Mouse (Mus musculus) neural tube, embryonic 13.5 days (tissue): ENCODE measurements around the gene Nos2. TPM values are rescaled to one million over a fixed set of nuclear protein-coding genes. Genes with fewer than 3 reads are reported as not detected.

Experiments used
- ATAC-seq: fragments of 200-750 bp; cut with Nextera tagmentation; 2 replicates; pipeline ENCODE4 v1.8.0; 2017; ENCODE audit warnings: low read depth, mild to moderate bottlenecking, moderate TSS enrichment, moderate library complexity
- H3K27ac ChIP-seq: fragments of 300-500 bp; sonication (generic); replicated peaks from 2 replicates; pipeline ENCODE4 v1.5.1; 2015; ENCODE audit warnings: moderate library complexity, mild to moderate bottlenecking, inconsistent platforms
- H3K27me3 ChIP-seq: fragments of 300-500 bp; sonication (generic); 2 replicates; pipeline ENCODE4 v1.6.1; 2015; ENCODE audit warnings: mild to moderate bottlenecking, inconsistent platforms
- H3K36me3 ChIP-seq: fragments of 300-500 bp; sonication (generic); 2 replicates; pipeline ENCODE4 v1.6.1; 2015; ENCODE audit warnings: mild to moderate bottlenecking, inconsistent platforms
- H3K4me1 ChIP-seq: fragments of 300-500 bp; sonication (generic); replicated peaks from 2 replicates; pipeline ENCODE4 v1.6.1; 2015; ENCODE audit warnings: inconsistent platforms
- H3K4me2 ChIP-seq: fragments of 300-500 bp; sonication (generic); 2 replicates; pipeline ENCODE4 v1.6.1; 2015; ENCODE audit warnings: inconsistent platforms, mild to moderate bottlenecking, moderate library complexity
- H3K4me3 ChIP-seq: fragments of 300-500 bp; sonication (generic); 2 replicates; pipeline ENCODE4 v1.5.1; 2015; ENCODE audit warnings: mild to moderate bottlenecking, inconsistent platforms
- H3K9ac ChIP-seq: fragments of 300-500 bp; sonication (generic); 2 replicates; pipeline ENCODE4 v1.6.1; 2015; ENCODE audit warnings: moderate library complexity, mild to moderate bottlenecking, inconsistent platforms
- H3K9me3 ChIP-seq: fragments of 300-500 bp; sonication (generic); 2 replicates; pipeline ENCODE4 v1.6.1; 2016; ENCODE audit warnings: inconsistent platforms
- WGBS: fragments of 180-500 bp; shearing (Covaris S2); methylation state at CpG from one replicate; pipeline ENCODE4 v1.1.7; 2015; 5-methylcytosine and 5-hydroxymethylcytosine counted together
- polyA plus RNA-seq: library from polyadenylated mRNA; unstranded; fragments of >200 nt; fragmentation: Nextera tagmentation; extraction: Ambion mirVana; gene quantifications from 2 replicates; pipeline ENCODE4 v1.2.1, GENCODE M21; 2015

Nos2 gene
- polyA plus RNA-seq, 1 experiment from 2014 or later, result 1.1 TPM

- H3K4me3 ChIP-seq, result no peak overlapping the region
- WGBS, result 69% methylated on average over 5 of the region's 5 CpGs
- no peaks in the 10 kb centered on the region for H3K36me3 ChIP-seq
- H3K4me1 ChIP-seq, result no peaks in the 10 kb centered on the region
- no peaks in the 10 kb centered on the region for H3K27me3 ChIP-seq
- no peak for ATAC-seq
- H3K9ac ChIP-seq, result no peak overlapping the region
- no peak overlapping the region for H3K4me2 ChIP-seq
- H3K9me3 ChIP-seq, result no peaks in the 10 kb centered on the region
- no peak overlapping the region for H3K27ac ChIP-seq
These were observed 39.4 kb downstream of the Nos2 start for GRCm38 (mm10) chr11:78959841-78960520.

- ATAC-seq, result no peak
- no peak overlapping the region for H3K9ac ChIP-seq
- H3K9me3 ChIP-seq, result no peaks in the 10 kb centered on the region
- 85% methylated on average over 5 of the region's 5 CpGs for WGBS
- H3K4me3 ChIP-seq, result no peak overlapping the region
- H3K4me1 ChIP-seq, result no peaks in the 10 kb centered on the region
- H3K27me3 ChIP-seq, result no peaks in the 10 kb centered on the region
- no peak overlapping the region for H3K27ac ChIP-seq
- no peak overlapping the region for H3K4me2 ChIP-seq
- H3K36me3 ChIP-seq, result no peaks in the 10 kb centered on the region
These were observed 40.6 kb downstream of the Nos2 start for GRCm38 (mm10) chr11:78961221-78961620.

GRCm38 (mm10) chr11:78967371-78967770 lies 46.8 kb downstream of the Nos2 start:
- no peak for ATAC-seq
- Histone ChIP-seq H3K27ac (no peak overlapping the region), H3K4me2 (no peak overlapping the region), H3K4me3 (no peak overlapping the region), H3K4me1 (peaks cover 2% of the 10 kb centered on the region), H3K9me3 (no peaks in the 10 kb centered on the region), H3K9ac (no peak overlapping the region), H3K27me3 (no peaks in the 10 kb centered on the region), H3K36me3 (no peaks in the 10 kb centered on the region)
- 26% methylated on average over 4 of the region's 4 CpGs for WGBS

GRCm38 (mm10) chr11:78968121-78968520 lies 47.5 kb downstream of the Nos2 start:
- 91% methylated on average over 4 of the region's 4 CpGs for WGBS
- Histone ChIP-seq H3K27ac (no peak overlapping the region), H3K9me3 (no peaks in the 10 kb centered on the region), H3K9ac (no peak overlapping the region), H3K4me2 (no peak overlapping the region), H3K4me3 (no peak overlapping the region), H3K36me3 (no peaks in the 10 kb centered on the region), H3K27me3 (no peaks in the 10 kb centered on the region), H3K4me1 (peaks cover 9% of the 10 kb centered on the region)
- no peak for ATAC-seq

- Histone ChIP-seq H3K9ac (no peak overlapping the region), H3K27ac (no peak overlapping the region), H3K27me3 (no peaks in the 10 kb centered on the region), H3K4me2 (no peak overlapping the region), H3K9me3 (no peaks in the 10 kb centered on the region), H3K36me3 (no peaks in the 10 kb centered on the region), H3K4me3 (no peak overlapping the region), H3K4me1 (peaks cover 16% of the 10 kb centered on the region)
- whole genome bisulfite sequencing, result 88% methylated on average over 8 of the region's 8 CpGs
- ATAC-seq, result no peak
These were observed 50.5 kb downstream of the Nos2 start for GRCm38 (mm10) chr11:78971096-78971495.

GRCm38 (mm10) chr11:78971746-78972145 lies 51.2 kb downstream of the Nos2 start:
- no peak overlapping the region for H3K9ac ChIP-seq
- no peaks in the 10 kb centered on the region for H3K9me3 ChIP-seq
- H3K4me2 ChIP-seq, result no peak overlapping the region
- no peaks in the 10 kb centered on the region for H3K27me3 ChIP-seq
- WGBS, result 86% methylated on average over 3 of the region's 3 CpGs
- H3K4me3 ChIP-seq, result no peak overlapping the region
- ATAC-seq, result no peak
- H3K4me1 ChIP-seq, result peaks cover 16% of the 10 kb centered on the region
- no peak overlapping the region for H3K27ac ChIP-seq
- no peaks in the 10 kb centered on the region for H3K36me3 ChIP-seq

GRCm38 (mm10) chr11:78972328-78972727 lies 51.7 kb downstream of the Nos2 start:
- H3K27ac ChIP-seq, result no peak overlapping the region
- H3K4me2 ChIP-seq, result no peak overlapping the region
- H3K4me1 ChIP-seq, result peaks cover 16% of the 10 kb centered on the region
- ATAC-seq, result no peak
- H3K36me3 ChIP-seq, result no peaks in the 10 kb centered on the region
- H3K27me3 ChIP-seq, result no peaks in the 10 kb centered on the region
- H3K9me3 ChIP-seq, result no peaks in the 10 kb centered on the region
- no peak overlapping the region for H3K4me3 ChIP-seq
- H3K9ac ChIP-seq, result no peak overlapping the region
- 26% methylated on average over 6 of the region's 6 CpGs for whole genome bisulfite sequencing

GRCm38 (mm10) chr11:78972811-78973351 lies 52.3 kb downstream of the Nos2 start:
- H3K36me3 ChIP-seq, result no peaks in the 10 kb centered on the region
- H3K4me1 ChIP-seq, result peaks cover 16% of the 10 kb centered on the region
- no peak overlapping the region for H3K9ac ChIP-seq
- ATAC-seq, result no peak
- H3K27me3 ChIP-seq, result no peaks in the 10 kb centered on the region
- no peaks in the 10 kb centered on the region for H3K9me3 ChIP-seq
- 50% methylated on average over 8 of the region's 8 CpGs for WGBS
- peak overlapping the region; percentile 79 for H3K27ac ChIP-seq
- peak overlapping the region; percentile 36 for H3K4me2 ChIP-seq
- H3K4me3 ChIP-seq, result 0 out of 2 replicates have a peak overlapping the region, but pooled peaks have one; percentile 6

- no peak overlapping the region for H3K9ac ChIP-seq
- H3K4me2 ChIP-seq, result peak overlapping the region; percentile 36
- no peaks in the 10 kb centered on the region for H3K27me3 ChIP-seq
- 55% methylated on average over 17 of the region's 17 CpGs for WGBS
- peak overlapping the region; percentile 79 for H3K27ac ChIP-seq
- peak; percentile 85 for ATAC-seq
- 0 out of 2 replicates have a peak overlapping the region, but pooled peaks have one; percentile 6 for H3K4me3 ChIP-seq
- no peaks in the 10 kb centered on the region for H3K9me3 ChIP-seq
- peaks cover 16% of the 10 kb centered on the region for H3K4me1 ChIP-seq
- H3K36me3 ChIP-seq, result no peaks in the 10 kb centered on the region
These were observed 53.0 kb downstream of the Nos2 start for GRCm38 (mm10) chr11:78973381-78974150.

- Histone ChIP-seq H3K9ac (no peak overlapping the region), H3K4me2 (no peak overlapping the region), H3K9me3 (no peaks in the 10 kb centered on the region), H3K4me1 (peaks cover 16% of the 10 kb centered on the region), H3K4me3 (no peak overlapping the region), H3K36me3 (no peaks in the 10 kb centered on the region), H3K27ac (no peak overlapping the region), H3K27me3 (no peaks in the 10 kb centered on the region)
- no peak for ATAC-seq
- WGBS, result 79% methylated on average over 8 of the region's 8 CpGs
These were observed 56.3 kb downstream of the Nos2 start for GRCm38 (mm10) chr11:78976731-78977510.

- Histone ChIP-seq H3K9ac (no peak overlapping the region), H3K4me1 (peaks cover 4% of the 10 kb centered on the region), H3K27ac (no peak overlapping the region), H3K27me3 (no peaks in the 10 kb centered on the region), H3K36me3 (no peaks in the 10 kb centered on the region), H3K4me2 (no peak overlapping the region), H3K9me3 (no peaks in the 10 kb centered on the region), H3K4me3 (no peak overlapping the region)
- WGBS, result 88% methylated on average over 12 of the region's 12 CpGs
- no peak for ATAC-seq
These were observed 57.8 kb downstream of the Nos2 start for GRCm38 (mm10) chr11:78978176-78979019.
